Mouse (Mus musculus): ENCODE results near the gene Dnah9.

Gene Dnah9

GRCm38 (mm10) chr11:66167801-66168651, at the start of gene Dnah9:
Gene Dnah9, minus strand, starts transcription at chr11:66168551.
- DNase-seq (ENCODE audit: low spot score in 2 of 2), result peak; percentile 24 to 51

- peak in 1 of 2 experiments; percentile 36 for DNase-seq (ENCODE audit: low spot score in 2 of 2)
Observed at GRCm38 (mm10) chr11:66188627-66189287, 20.4 kb upstream of the Dnah9 start.

GRCm38 (mm10) chr11:66188146-66188545, 19.8 kb upstream of the Dnah9 start:
- no peak for DNase-seq (ENCODE audit: low spot score in 2 of 2)

- no peak for DNase-seq (ENCODE audit: low spot score in 2 of 2)
Observed at GRCm38 (mm10) chr11:66177781-66178180, 9.4 kb upstream of the Dnah9 start.

- DNase-seq (ENCODE audit: low spot score in 2 of 2), result no peak
Observed at GRCm38 (mm10) chr11:66164022-66164421, 4.3 kb downstream of the Dnah9 start.

- DNase-seq (ENCODE audit: low spot score in 2 of 2), result no peak
Observed at GRCm38 (mm10) chr11:66140631-66141252, 27.6 kb downstream of the Dnah9 start.

- DNase-seq (ENCODE audit: low spot score in 2 of 2), result no peak
Observed at GRCm38 (mm10) chr11:66134826-66135225, 33.5 kb downstream of the Dnah9 start.

GRCm38 (mm10) chr11:66126150-66126549, 42.2 kb downstream of the Dnah9 start:
- DNase-seq (ENCODE audit: low spot score in 2 of 2), result no peak

GRCm38 (mm10) chr11:66124496-66124895, 43.9 kb downstream of the Dnah9 start:
- no peak for DNase-seq (ENCODE audit: low spot score in 2 of 2)

GRCm38 (mm10) chr11:66122017-66122416, 46.3 kb downstream of the Dnah9 start:
- DNase-seq (ENCODE audit: low spot score in 2 of 2), result peak; percentile 14 to 42

GRCm38 (mm10) chr11:66083663-66084254, 84.6 kb downstream of the Dnah9 start:
- DNase-seq (ENCODE audit: low spot score in 2 of 2), result no peak

- DNase-seq (ENCODE audit: low spot score in 2 of 2), result no peak
Observed at GRCm38 (mm10) chr11:66072921-66073320, 95.4 kb downstream of the Dnah9 start.

GRCm38 (mm10) chr11:66058956-66059355, 109.4 kb downstream of the Dnah9 start:
- DNase-seq (ENCODE audit: low spot score in 2 of 2), result no peak

- DNase-seq (ENCODE audit: low spot score in 2 of 2), result no peak
Observed at GRCm38 (mm10) chr11:66051294-66051693, 117.1 kb downstream of the Dnah9 start.

- no peak for DNase-seq (ENCODE audit: low spot score in 2 of 2)
Observed at GRCm38 (mm10) chr11:66049146-66049545, 119.2 kb downstream of the Dnah9 start.

- no peak for DNase-seq (ENCODE audit: low spot score in 2 of 2)
Observed at GRCm38 (mm10) chr11:66046594-66047193, 121.7 kb downstream of the Dnah9 start.

GRCm38 (mm10) chr11:66043635-66044034, 124.7 kb downstream of the Dnah9 start:
- DNase-seq (ENCODE audit: low spot score in 2 of 2), result no peak

- no peak for DNase-seq (ENCODE audit: low spot score in 2 of 2)
Observed at GRCm38 (mm10) chr11:66042531-66042930, 125.8 kb downstream of the Dnah9 start.

GRCm38 (mm10) chr11:66025728-66026127, 142.6 kb downstream of the Dnah9 start:
- no peak for DNase-seq (ENCODE audit: low spot score in 2 of 2)

- no peak for DNase-seq (ENCODE audit: low spot score in 2 of 2)
Observed at GRCm38 (mm10) chr11:65975871-65976270, 192.5 kb downstream of the Dnah9 start.

- DNase-seq (ENCODE audit: low spot score in 2 of 2), result no peak
Observed at GRCm38 (mm10) chr11:65930796-65931195, 237.6 kb downstream of the Dnah9 start.

- no peak for DNase-seq (ENCODE audit: low spot score in 2 of 2)
Observed at GRCm38 (mm10) chr11:65930359-65930758, 238.0 kb downstream of the Dnah9 start.

All from urinary bladder, postnatal 36 days (tissue).